Mouse (Mus musculus) large intestine, adult 2 months (tissue): ENCODE results near the gene Cited4. TPM values are rescaled to one million over a fixed set of nuclear protein-coding genes. Genes with fewer than 3 reads are reported as not detected.

Source experiments
- DNase-seq: peaks from one replicate; pipeline ENCODE4 v3.0.0-alpha.2; 2012; ENCODE audit warnings: low read depth, low spot score
- WGBS: fragments of 180-500 bp; shearing (Covaris S2); methylation state at CpG from one replicate; pipeline ENCODE4 v1.1.7; 2018; 5-methylcytosine and 5-hydroxymethylcytosine counted together
- polyA plus RNA-seq: library from polyadenylated mRNA; depleted of rRNA; stranded (reverse); fragments of >200 nt; gene quantifications from 2 replicates; pipeline ENCODE4 v1.2.3, GENCODE M21; 2012

Cited4 gene
- polyA plus RNA-seq, 1 experiment, result 7.8 TPM

GRCm38 (mm10) chr4:120674775-120675451 is 8.5 kb downstream of the Cited4 start:
- DNase-seq, result no peak
- 75% methylated on average over 8 of the region's 8 CpGs for WGBS

- no peak for DNase-seq
- 51% methylated on average over 2 of the region's 2 CpGs for WGBS
Observed at GRCm38 (mm10) chr4:120675640-120676039, 9.3 kb downstream of the Cited4 start.

GRCm38 (mm10) chr4:120680953-120681352 is 14.6 kb downstream of the Cited4 start:
- WGBS, result 45% methylated on average over 7 of the region's 7 CpGs
- no peak for DNase-seq

- 49% methylated on average over 10 of the region's 10 CpGs for WGBS
- DNase-seq, result no peak
Observed at GRCm38 (mm10) chr4:120682168-120682567, 15.8 kb downstream of the Cited4 start.

DNA sequence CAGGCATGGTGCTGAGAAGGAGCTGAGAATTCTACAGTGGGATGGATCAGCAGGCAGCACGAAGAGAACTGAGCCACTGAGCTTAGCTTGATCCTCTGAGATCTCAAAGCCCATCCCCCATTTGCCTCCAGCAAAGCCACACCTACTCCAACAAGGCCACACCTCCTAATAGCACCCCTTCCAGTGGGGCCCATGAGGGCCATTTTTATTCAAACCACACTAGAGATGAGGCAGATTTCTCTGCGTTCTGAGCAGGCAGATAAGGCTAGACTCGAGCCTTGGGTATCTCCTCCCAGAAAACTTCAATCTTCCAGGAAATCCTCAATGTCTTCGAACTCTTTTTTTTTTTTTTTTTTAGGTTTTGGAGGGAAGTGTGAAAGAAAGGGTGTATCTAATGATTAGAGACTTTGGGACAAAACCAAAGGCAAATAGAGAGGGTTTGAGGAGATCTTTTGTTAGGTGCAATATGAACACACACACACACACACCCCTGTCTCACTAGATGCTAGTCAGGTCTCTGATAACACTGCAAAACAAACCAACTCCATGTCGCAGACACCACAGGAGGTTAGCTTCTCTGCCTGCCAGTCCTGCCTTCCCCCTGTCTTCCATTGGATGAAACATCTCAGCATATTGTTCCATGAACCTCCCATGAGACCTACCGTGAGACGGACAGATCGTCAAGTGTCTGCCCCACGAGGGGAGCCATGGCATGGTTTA is 17.1 kb downstream of the Cited4 start:
- 49% methylated on average over 9 of the region's 9 CpGs for WGBS
- DNase-seq, result no peak

GRCm38 (mm10) chr4:120687282-120687681 is 20.9 kb downstream of the Cited4 start:
- 46% methylated on average over 6 of the region's 6 CpGs for WGBS
- no peak for DNase-seq

- WGBS, result 49% methylated on average over 6 of the region's 6 CpGs
- DNase-seq, result no peak
Observed at GRCm38 (mm10) chr4:120689317-120689716, 22.9 kb downstream of the Cited4 start.

DNA sequence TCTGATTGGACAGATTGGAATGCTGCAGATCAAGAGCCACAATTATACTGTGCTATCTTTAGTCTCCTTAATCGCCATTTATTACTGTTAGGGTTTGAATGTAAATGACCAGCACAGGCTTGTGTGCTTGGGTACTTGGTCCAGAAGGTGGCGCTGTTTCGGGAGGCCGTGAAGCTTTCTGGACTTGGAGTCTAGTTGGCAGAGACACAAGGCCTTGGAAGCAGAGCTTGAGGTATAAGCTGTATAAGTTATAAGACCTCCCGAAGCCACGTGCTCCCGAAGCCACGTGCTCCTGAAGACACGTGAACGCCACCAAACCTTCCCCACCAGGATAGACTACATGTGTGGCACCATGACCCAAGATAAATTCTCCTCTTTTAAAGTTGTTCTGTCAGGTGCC is 26.3 kb downstream of the Cited4 start:
- 39% methylated on average over 10 of the region's 10 CpGs for WGBS
- DNase-seq, result no peak

- DNase-seq, result no peak
- 87% methylated on average over 8 of the region's 8 CpGs for WGBS
Observed at GRCm38 (mm10) chr4:120697353-120697752, 31.0 kb downstream of the Cited4 start.

GRCm38 (mm10) chr4:120697799-120698484 is 31.6 kb downstream of the Cited4 start:
- DNase-seq, result no peak

DNA sequence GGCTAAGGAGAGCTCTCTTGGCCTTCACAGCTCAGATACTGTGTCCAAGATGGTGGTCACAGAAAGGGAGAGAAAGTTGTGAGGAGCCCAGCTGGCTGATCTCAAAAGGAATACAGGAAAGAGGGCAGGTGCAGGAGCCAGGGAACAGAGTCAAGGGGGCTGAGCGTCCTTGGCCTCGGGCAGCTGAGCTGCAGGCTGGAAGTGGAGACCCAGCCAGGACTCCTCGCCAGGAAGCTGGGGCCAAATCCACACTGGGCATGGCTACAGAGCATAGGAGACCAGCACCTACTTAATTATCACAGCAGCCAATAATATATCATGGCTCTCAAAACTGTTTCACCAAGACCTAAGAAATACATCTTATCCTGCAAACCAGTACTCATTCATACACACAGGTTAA is 34.8 kb downstream of the Cited4 start:
- 93% methylated on average over 3 of the region's 3 CpGs for WGBS

More at GRCm38 (mm10) chr4:120697799-120698484, 31.6 kb downstream of the Cited4 start:
- 27% methylated on average over 35 of the region's 35 CpGs for WGBS

DNA sequence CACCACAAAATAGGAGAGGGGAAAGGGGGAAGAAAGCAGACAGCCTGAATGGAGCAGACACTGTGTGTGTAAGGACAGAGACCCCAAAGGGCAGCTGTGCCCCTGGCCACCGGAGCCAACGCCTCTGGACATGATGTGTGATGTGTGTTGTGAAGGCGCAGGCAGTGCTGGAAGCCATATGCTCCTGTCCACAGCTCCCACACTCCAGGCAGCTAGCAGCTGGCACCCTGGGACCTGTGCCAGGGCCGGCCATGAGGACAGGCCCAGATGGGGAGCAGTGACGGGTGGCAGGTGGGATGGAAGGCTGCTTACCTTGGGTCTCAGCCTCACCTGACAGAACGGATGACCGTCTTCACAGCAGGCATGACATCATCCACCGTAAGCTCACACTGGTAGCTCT is 35.7 kb downstream of the Cited4 start:
- DNase-seq, result no peak
- 50% methylated on average over 8 of the region's 8 CpGs for WGBS

More for the DNA sequence above, 34.8 kb downstream of the Cited4 start:
- no peak for DNase-seq

GRCm38 (mm10) chr4:120702511-120702910 is 36.1 kb downstream of the Cited4 start:
- 83% methylated on average over 2 of the region's 2 CpGs for WGBS
- no peak for DNase-seq

- 85% methylated on average over 12 of the region's 12 CpGs for WGBS
- DNase-seq, result no peak
Observed at GRCm38 (mm10) chr4:120712236-120712635, 45.9 kb downstream of the Cited4 start.

- no peak for DNase-seq
- 80% methylated on average over 6 of the region's 6 CpGs for WGBS
Observed at GRCm38 (mm10) chr4:120713021-120713420, 46.6 kb downstream of the Cited4 start.

DNA sequence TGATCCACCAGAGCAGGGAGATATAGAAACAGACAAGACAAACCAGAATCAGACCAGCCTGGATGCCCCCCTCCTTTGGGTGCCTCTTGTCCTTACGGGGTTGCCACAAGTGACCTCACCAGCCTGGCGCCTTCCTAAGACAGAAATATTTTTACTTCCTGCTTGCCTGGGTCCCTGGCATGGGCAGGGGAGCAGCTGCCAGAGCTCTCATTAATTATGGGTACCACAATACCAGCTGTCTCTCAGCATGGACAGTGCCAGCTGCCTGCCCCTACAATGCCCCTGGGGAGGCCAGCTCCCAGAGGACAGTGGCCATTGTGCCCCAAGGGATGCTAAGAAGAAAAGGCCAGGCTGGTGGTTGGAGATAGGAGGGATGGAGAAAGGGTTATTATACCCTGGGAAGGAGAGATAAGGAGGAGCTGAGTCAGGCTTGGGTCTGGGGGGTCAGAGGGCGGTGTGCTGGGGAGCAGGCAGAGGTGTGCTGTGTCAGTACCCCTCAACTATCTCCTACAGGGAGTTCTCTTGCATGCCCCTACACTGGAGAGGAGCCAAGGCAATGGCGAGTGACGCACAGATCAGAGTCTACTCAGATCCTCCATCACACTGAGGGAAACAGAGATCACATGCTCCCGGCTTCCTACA is 47.6 kb downstream of the Cited4 start:
- DNase-seq, result no peak
- WGBS, result 45% methylated on average over 6 of the region's 6 CpGs

DNA sequence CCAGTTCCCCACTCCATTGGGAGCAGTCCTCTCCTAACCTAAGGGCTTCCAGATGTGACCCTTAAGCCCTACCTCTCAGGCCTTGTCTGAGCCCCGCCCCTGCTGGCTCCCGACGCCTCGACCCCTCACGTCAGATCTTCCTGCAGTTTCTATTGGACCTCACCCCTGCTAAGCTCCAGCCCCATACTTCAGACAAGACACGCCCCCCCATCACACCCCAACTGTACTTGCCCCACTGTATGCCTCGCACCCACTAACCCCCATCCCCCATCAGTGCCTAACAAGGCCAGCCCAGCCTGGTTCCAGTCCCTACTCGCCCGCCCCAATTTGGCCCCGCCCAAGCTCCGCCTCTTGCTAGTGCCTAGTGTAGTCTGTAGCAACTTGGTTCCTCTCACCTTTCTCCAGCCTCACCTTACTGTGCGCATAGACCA is 49.8 kb downstream of the Cited4 start:
- no peak for DNase-seq
- WGBS, result 12% methylated on average over 12 of the region's 12 CpGs

GRCm38 (mm10) chr4:120716765-120717164 is 50.4 kb downstream of the Cited4 start:
- DNase-seq, result no peak

More at GRCm38 (mm10) chr4:120716765-120717164, 50.4 kb downstream of the Cited4 start:
- WGBS, result 27% methylated on average over 12 of the region's 12 CpGs
